ENCODE assay signal across 14 mouse cellular contexts in genomic region chr4:46596398-46596797, GRCm38 (mm10). TPM values are rescaled to one million over a fixed set of nuclear protein-coding genes. Genes with fewer than 3 reads are reported as not detected.
DNase-seq lines count a peak whose midpoint lies in the region; ATAC-seq lines count a peak whose summit lies in the region.
"Had no signal": no experiment of that assay in that cellular context is flagged by ENCODE, and none has a peak within 500 bp of the region (broad histone marks: within the 10 kb centered on the region; RNA-seq: fewer than 3 reads in every experiment).

No protein-coding gene starts in this region.

- peak overlapping the region; percentile 67 for H3K27ac ChIP-seq in intestine, embryonic 15.5 days
- H3K27ac ChIP-seq: heart, embryonic 13.5 days; liver, embryonic 15.5 days; macrophage had no signal

- H3K9ac ChIP-seq in intestine, embryonic 15.5 days: 0 out of 2 replicates have a peak overlapping the region, but pooled peaks have one; percentile 20
- H3K9ac ChIP-seq: heart, embryonic 13.5 days; liver, embryonic 15.5 days had no signal

- no peaks in the 10 kb centered on the region for H3K9me3 ChIP-seq in intestine, embryonic 15.5 days
- H3K9me3 ChIP-seq: heart, embryonic 13.5 days; liver, embryonic 15.5 days had no signal

- no peak for ATAC-seq in intestine, embryonic 15.5 days

- H3K27me3 ChIP-seq in intestine, embryonic 15.5 days (replicated peaks): peaks cover 13% of the 10 kb centered on the region

- no peak overlapping the region for H3K4me3 ChIP-seq in intestine, embryonic 15.5 days (replicated peaks)
- H3K4me3 ChIP-seq: erythroblast, embryonic 14.5 days; heart, embryonic 13.5 days; liver, embryonic 15.5 days had no signal

- DNase-seq in kidney, postnatal 4 days: peak; percentile 0
- no peak for DNase-seq in kidney, postnatal 14 days
- peak; percentile 67 for DNase-seq in brain, adult 2 months (ENCODE audit: low read depth, low spot score)
- peak; percentile 54 for DNase-seq in cerebellum, adult 8-10 months
- DNase-seq in adrenal gland, adult 2 months: no peak
- no peak for DNase-seq in ovary, postnatal 36 days (ENCODE audit: low spot score)
- DNase-seq: kidney, postnatal 36 days; layer of hippocampus, postnatal 36 days; midbrain, embryonic 14.5 days had no signal

- WGBS in intestine, embryonic 15.5 days: 64% methylated on average over 6 of the region's 6 CpGs

- H3K4me2 ChIP-seq in intestine, embryonic 15.5 days (replicated peaks): peak overlapping the region; percentile 17; the same call in 1 of the 2 replicates
- H3K4me2 ChIP-seq: heart, embryonic 13.5 days; liver, embryonic 15.5 days had no signal

- peaks cover 9% of the 10 kb centered on the region for H3K4me1 ChIP-seq in intestine, embryonic 15.5 days (replicated peaks)

- H3K36me3 ChIP-seq in intestine, embryonic 15.5 days: no peaks in the 10 kb centered on the region
- H3K36me3 ChIP-seq: heart, embryonic 13.5 days; liver, embryonic 15.5 days had no signal

RNA-seq across cellular contexts. Expression of gene Coro2a, which starts 5.6 kb away (rescaled TPM):
- polyA plus RNA-seq in intestine, embryonic 15.5 days (2015; fragmentation: Nextera tagmentation; extraction: Ambion mirVana): 66.0 and 68.3 TPM in 2 replicates
- total RNA-seq in adrenal gland, adult 2 months (2021): 1 to 10 TPM; 2.2 to 2.8 TPM
- 8.7 and 12.4 TPM in 2 replicates for polyA plus RNA-seq in adrenal gland, adult 2 months (2012; rRNA removed)

RNA-seq across cellular contexts. Expression of gene Tbc1d2, which starts 53.6 kb away (rescaled TPM):
- 6.0 and 6.3 TPM in 2 replicates for polyA plus RNA-seq in intestine, embryonic 15.5 days (2015; fragmentation: Nextera tagmentation; extraction: Ambion mirVana)
- 1 to 10 TPM; 1.4 to 5.1 TPM for total RNA-seq in adrenal gland, adult 2 months (2021)
- polyA plus RNA-seq in adrenal gland, adult 2 months (2012; rRNA removed): 3.4 and 7.0 TPM in 2 replicates

Comparison
In these comparisons a context has a peak if more than half of its experiments do, and no peak if none do; other contexts are left out.
1. DNase-seq: peak in kidney, postnatal 4 days (2 of 2), brain, adult 2 months (single experiment) and cerebellum, adult 8-10 months (single experiment); none in kidney, postnatal 14 days (single experiment), adrenal gland, adult 2 months (single experiment) and ovary, postnatal 36 days (single experiment).